8 mouse cellular contexts compared by ENCODE assay signal in the genomic region with DNA sequence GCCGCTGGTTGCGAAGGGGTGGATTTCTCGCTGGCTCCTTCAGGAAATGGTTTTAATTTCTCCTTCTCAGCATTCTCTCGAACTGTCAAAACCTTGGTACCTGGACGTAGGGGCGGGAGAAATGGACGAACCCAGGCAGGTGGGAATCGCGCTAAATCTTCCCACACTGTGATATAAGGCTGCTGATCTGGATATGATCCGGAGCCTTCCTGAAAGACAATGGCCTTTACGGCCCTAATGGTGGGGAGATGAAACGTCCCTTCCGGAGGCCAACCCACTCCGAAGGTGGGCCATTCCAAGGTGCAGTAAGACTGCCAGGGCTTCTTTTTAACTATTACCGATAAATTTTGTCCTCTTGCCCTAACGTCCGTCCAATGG.
DNase-seq lines count a peak whose midpoint lies in the region; ATAC-seq and TF ChIP-seq lines count a peak whose summit lies in the region.

No protein-coding gene starts in this region.

- H3K4me2 ChIP-seq in heart, embryonic 16.5 days (ENCODE audit: low read depth, low read length) = no peak overlapping the region
- H3K4me2 ChIP-seq in liver, postnatal 0 days (ENCODE audit: low read depth, low read length) = no peak overlapping the region

- H3K27me3 ChIP-seq in E14TG2a.4 (ENCODE audit: insufficient read depth, low read length) = 0 out of 2 replicates have a peak, but pooled peaks cover 3% of the 10 kb centered on the region
- H3K27me3 ChIP-seq in heart, embryonic 16.5 days (ENCODE audit: control insufficient read depth, insufficient read depth, low read length) = no peaks in the 10 kb centered on the region
- H3K27me3 ChIP-seq in liver, postnatal 0 days (ENCODE audit: insufficient read depth, low read length) = no peaks in the 10 kb centered on the region

- no peak overlapping the region for H3K4me3 ChIP-seq in gastrocnemius, adult 2 months
- peak overlapping the region; percentile 35 for H3K4me3 ChIP-seq in E14TG2a.4 (replicated peaks; ENCODE audit: low read length)
- no peak overlapping the region for H3K4me3 ChIP-seq in heart, embryonic 16.5 days (ENCODE audit: low read length)
- H3K4me3 ChIP-seq in liver, postnatal 0 days (ENCODE audit: low read depth, low read length) = no peak overlapping the region

- DNase-seq in gastrocnemius, postnatal 14 days = peak; percentile 3
- DNase-seq in gastrocnemius, adult 2 months = no peak
- no peak for DNase-seq in liver, postnatal 0 days
- DNase-seq in yolk sac, embryonic 10.5 days (ENCODE audit: low spot score) = peak; percentile 47
- no peak for DNase-seq in right cerebral cortex, adult 18-20 months
- no peak for DNase-seq in T-cell, adult 2 months (ENCODE audit: low spot score)

- intact Hi-C loops in gastrocnemius, postnatal 14 days (cut with DNase I; ENCODE audit: low total_unique reads) = no loop called here
- intact Hi-C loops in gastrocnemius, adult 2 months (cut with DNase I) = no loop called here

- H3K9me3 ChIP-seq in E14TG2a.4 (ENCODE audit: low read length) = peaks cover 85% of the 10 kb centered on the region
- peaks cover 58% of the 10 kb centered on the region for H3K9me3 ChIP-seq in heart, embryonic 16.5 days (replicated peaks; ENCODE audit: control insufficient read depth, low read length)
- peaks cover 47% of the 10 kb centered on the region for H3K9me3 ChIP-seq in liver, postnatal 0 days (ENCODE audit: low read length)

- ATAC-seq in heart, embryonic 16.5 days (replicated peaks; ENCODE audit: extremely low read depth, insufficient read depth, low FRiP score) = 0 out of 2 replicates have a peak, but pooled peaks have one; percentile 24
- peak; percentile 22 for ATAC-seq in liver, postnatal 0 days

- H3K9ac ChIP-seq in heart, embryonic 16.5 days (ENCODE audit: low read length) = no peak overlapping the region
- H3K9ac ChIP-seq in liver, postnatal 0 days (replicated peaks) = no peak overlapping the region

- no peak for TF ChIP-seq EP300 in liver, postnatal 0 days (IDR thresholded peaks at IDR 0.05; ENCODE audit: low read depth)

- no peak overlapping the region for H3K27ac ChIP-seq in gastrocnemius, adult 2 months
- H3K27ac ChIP-seq in heart, embryonic 16.5 days (ENCODE audit: low read length) = no peak overlapping the region
- no peak overlapping the region for H3K27ac ChIP-seq in liver, postnatal 0 days (ENCODE audit: low read depth)

- peaks cover 28% of the 10 kb centered on the region for H3K36me3 ChIP-seq in E14TG2a.4 (ENCODE audit: insufficient read depth, low read length)
- H3K36me3 ChIP-seq in heart, embryonic 16.5 days (ENCODE audit: control insufficient read depth, insufficient read depth) = no peaks in the 10 kb centered on the region
- no peaks in the 10 kb centered on the region for H3K36me3 ChIP-seq in liver, postnatal 0 days (replicated peaks; ENCODE audit: insufficient read depth, low read length)

- no peaks in the 10 kb centered on the region; the same call in 1 of the 2 replicates for H3K4me1 ChIP-seq in E14TG2a.4 (replicated peaks; ENCODE audit: low read depth, low read length)
- no peaks in the 10 kb centered on the region for H3K4me1 ChIP-seq in heart, embryonic 16.5 days (ENCODE audit: control insufficient read depth, insufficient read depth, low read length)
- H3K4me1 ChIP-seq in liver, postnatal 0 days (ENCODE audit: insufficient read depth) = no peaks in the 10 kb centered on the region

- WGBS in heart, embryonic 16.5 days = 60% methylated on average over 17 of the region's 17 CpGs
- 70% methylated on average over 17 of the region's 17 CpGs for WGBS in liver, postnatal 0 days (ENCODE audit: insufficient replicate concordance)

- TF ChIP-seq CTCF in gastrocnemius, adult 2 months (IDR thresholded peaks at IDR 0.05) = no peak
- no peak for TF ChIP-seq CTCF in E14TG2a.4 (conservative IDR thresholded peaks at IDR 0.05; ENCODE audit: low read length)
- no peak for TF ChIP-seq CTCF in liver, postnatal 0 days (IDR thresholded peaks at IDR 0.05; ENCODE audit: low read depth)

Comparison
In these comparisons a context has a peak if more than half of its experiments do, and no peak if none do; other contexts are left out.
1. DNase-seq: peak in gastrocnemius, postnatal 14 days (single experiment) and yolk sac, embryonic 10.5 days (single experiment); none in gastrocnemius, adult 2 months (single experiment), liver, postnatal 0 days (single experiment), right cerebral cortex, adult 18-20 months (single experiment) and T-cell, adult 2 months (single experiment).